Mouse (Mus musculus): ENCODE measurements around the gene Galnt13. TPM values are rescaled to one million over a fixed set of nuclear protein-coding genes. Genes with fewer than 3 reads are reported as not detected.
"Not testable (repeated sequence)": the region's sequence is repeated elsewhere in the genome, so short reads cannot be mapped to it uniquely, and the experiment has no call there.

Gene Galnt13
- polyA plus RNA-seq, 1 experiment from 2014 or later = 12.0 TPM

- Histone ChIP-seq H3K27me3 (no peaks in the 10 kb centered on the region), H3K9me3 (no peaks in the 10 kb centered on the region), H3K36me3 (no peaks in the 10 kb centered on the region), H3K4me3 (no peak overlapping the region), H3K27ac (replicated peaks) (no peak overlapping the region), H3K4me1 (replicated peaks) (no peaks in the 10 kb centered on the region), H3K4me2 (no peak overlapping the region), H3K9ac (no peak overlapping the region)
- no peak for ATAC-seq (ENCODE audit: low read depth)
These were observed 502.0 kb downstream of the Galnt13 start for GRCm38 (mm10) chr2:54938075-54938474.

- Histone ChIP-seq H3K27ac (replicated peaks) (no peak overlapping the region), H3K4me2 (no peak overlapping the region), H3K9me3 (no peaks in the 10 kb centered on the region), H3K27me3 (no peaks in the 10 kb centered on the region), H3K9ac (no peak overlapping the region), H3K4me3 (no peak overlapping the region), H3K36me3 (no peaks in the 10 kb centered on the region), H3K4me1 (replicated peaks) (no peaks in the 10 kb centered on the region)
- no peak for ATAC-seq (ENCODE audit: low read depth)
- WGBS = 80% methylated on average over 1 of the region's 1 CpGs
These were observed 507.3 kb downstream of the Galnt13 start for GRCm38 (mm10) chr2:54943386-54943785.

- Histone ChIP-seq H3K4me1 (replicated peaks) (no peaks in the 10 kb centered on the region), H3K4me3 (no peak overlapping the region), H3K36me3 (no peaks in the 10 kb centered on the region), H3K27me3 (no peaks in the 10 kb centered on the region), H3K9ac (no peak overlapping the region), H3K27ac (replicated peaks) (no peak overlapping the region), H3K9me3 (no peaks in the 10 kb centered on the region), H3K4me2 (no peak overlapping the region)
- 76% methylated on average over 1 of the region's 1 CpGs for WGBS
- no peak for ATAC-seq (ENCODE audit: low read depth)
These were observed 547.7 kb downstream of the Galnt13 start for GRCm38 (mm10) chr2:54983839-54984238.

- H3K27ac ChIP-seq (replicated peaks); H3K4me3 ChIP-seq; H3K4me2 ChIP-seq; H3K27me3 ChIP-seq; H3K36me3 ChIP-seq; H3K4me1 ChIP-seq (replicated peaks); H3K9ac ChIP-seq; H3K9me3 ChIP-seq; ATAC-seq (ENCODE audit: low read depth): not testable (repeated sequence)
- no CpG with 5 or more reads among the region's 5 CpGs for WGBS
These were observed 586.4 kb downstream of the Galnt13 start for GRCm38 (mm10) chr2:55022539-55022938.

GRCm38 (mm10) chr2:55034610-55035009 lies 598.5 kb downstream of the Galnt13 start:
- Histone ChIP-seq H3K4me2 (no peak overlapping the region), H3K4me3 (no peak overlapping the region), H3K27me3 (no peaks in the 10 kb centered on the region), H3K4me1 (replicated peaks) (no peaks in the 10 kb centered on the region), H3K36me3 (no peaks in the 10 kb centered on the region), H3K9me3 (no peaks in the 10 kb centered on the region), H3K9ac (no peak overlapping the region), H3K27ac (replicated peaks) (no peak overlapping the region)
- no peak for ATAC-seq (ENCODE audit: low read depth)
- WGBS = 68% methylated on average over 3 of the region's 3 CpGs

- H3K27ac ChIP-seq (replicated peaks) = no peak overlapping the region
- H3K4me2 ChIP-seq = no peak overlapping the region
- H3K4me1 ChIP-seq (replicated peaks) = no peaks in the 10 kb centered on the region
- H3K4me3 ChIP-seq = no peak overlapping the region
- no peak for ATAC-seq (ENCODE audit: low read depth)
- no peak overlapping the region for H3K9ac ChIP-seq
- H3K36me3 ChIP-seq = no peaks in the 10 kb centered on the region
- no peaks in the 10 kb centered on the region for H3K9me3 ChIP-seq
- H3K27me3 ChIP-seq = no peaks in the 10 kb centered on the region
- 69% methylated on average over 7 of the region's 7 CpGs for WGBS
These were observed 629.6 kb downstream of the Galnt13 start for GRCm38 (mm10) chr2:55065469-55066315.

GRCm38 (mm10) chr2:55085580-55085979 lies 649.5 kb downstream of the Galnt13 start:
- WGBS = 98% methylated on average over 2 of the region's 2 CpGs
- Histone ChIP-seq H3K4me3 (no peak overlapping the region), H3K4me1 (replicated peaks) (no peaks in the 10 kb centered on the region), H3K27me3 (no peaks in the 10 kb centered on the region), H3K27ac (replicated peaks) (no peak overlapping the region), H3K4me2 (no peak overlapping the region), H3K9ac (no peak overlapping the region), H3K9me3 (no peaks in the 10 kb centered on the region), H3K36me3 (no peaks in the 10 kb centered on the region)
- no peak for ATAC-seq (ENCODE audit: low read depth)

- no peak overlapping the region for H3K4me2 ChIP-seq
- no peak overlapping the region for H3K4me3 ChIP-seq
- no peak for ATAC-seq (ENCODE audit: low read depth)
- H3K4me1 ChIP-seq (replicated peaks) = peaks cover 5% of the 10 kb centered on the region
- H3K9me3 ChIP-seq = no peaks in the 10 kb centered on the region
- H3K27me3 ChIP-seq = no peaks in the 10 kb centered on the region
- no peak overlapping the region for H3K27ac ChIP-seq (replicated peaks)
- WGBS = 100% methylated on average over 1 of the region's 1 CpGs
- H3K36me3 ChIP-seq = no peaks in the 10 kb centered on the region
- H3K9ac ChIP-seq = no peak overlapping the region
These were observed 651.9 kb downstream of the Galnt13 start for GRCm38 (mm10) chr2:55088034-55088433.

GRCm38 (mm10) chr2:55090332-55090731 lies 654.2 kb downstream of the Galnt13 start:
- no peak overlapping the region for H3K4me3 ChIP-seq

GRCm38 (mm10) chr2:55091495-55091894 lies 655.4 kb downstream of the Galnt13 start:
- Histone ChIP-seq H3K9me3 (no peaks in the 10 kb centered on the region), H3K4me2 (no peak overlapping the region), H3K4me1 (replicated peaks) (peaks cover 5% of the 10 kb centered on the region), H3K4me3 (no peak overlapping the region), H3K9ac (no peak overlapping the region), H3K27ac (replicated peaks) (no peak overlapping the region), H3K27me3 (no peaks in the 10 kb centered on the region), H3K36me3 (no peaks in the 10 kb centered on the region)
- ATAC-seq (ENCODE audit: low read depth) = peak; percentile 72
- WGBS = 13% methylated on average over 4 of the region's 4 CpGs

More at GRCm38 (mm10) chr2:55090332-55090731, 654.2 kb downstream of the Galnt13 start:
- ATAC-seq (ENCODE audit: low read depth) = no peak
- no peaks in the 10 kb centered on the region for H3K36me3 ChIP-seq
- no peak overlapping the region for H3K27ac ChIP-seq (replicated peaks)
- H3K27me3 ChIP-seq = no peaks in the 10 kb centered on the region
- 19% methylated on average over 3 of the region's 3 CpGs for WGBS
- H3K4me1 ChIP-seq (replicated peaks) = peaks cover 5% of the 10 kb centered on the region
- no peak overlapping the region for H3K4me2 ChIP-seq
- H3K9me3 ChIP-seq = no peaks in the 10 kb centered on the region
- H3K9ac ChIP-seq = no peak overlapping the region

GRCm38 (mm10) chr2:55099100-55099499 lies 663.0 kb downstream of the Galnt13 start:
- Histone ChIP-seq H3K27me3 (no peaks in the 10 kb centered on the region), H3K4me2 (no peak overlapping the region), H3K36me3 (no peaks in the 10 kb centered on the region), H3K9ac (no peak overlapping the region), H3K27ac (replicated peaks) (no peak overlapping the region), H3K4me1 (replicated peaks) (no peaks in the 10 kb centered on the region), H3K4me3 (no peak overlapping the region), H3K9me3 (no peaks in the 10 kb centered on the region)
- no peak for ATAC-seq (ENCODE audit: low read depth)
- WGBS = 78% methylated on average over 1 of the region's 1 CpGs

GRCm38 (mm10) chr2:55101279-55101678 lies 665.2 kb downstream of the Galnt13 start:
- Histone ChIP-seq H3K4me1 (replicated peaks) (no peaks in the 10 kb centered on the region), H3K36me3 (no peaks in the 10 kb centered on the region), H3K9ac (no peak overlapping the region), H3K4me2 (no peak overlapping the region), H3K9me3 (no peaks in the 10 kb centered on the region), H3K27me3 (no peaks in the 10 kb centered on the region), H3K27ac (replicated peaks) (no peak overlapping the region), H3K4me3 (no peak overlapping the region)
- 66% methylated on average over 5 of the region's 5 CpGs for WGBS
- no peak for ATAC-seq (ENCODE audit: low read depth)

- Histone ChIP-seq H3K9ac (no peak overlapping the region), H3K27me3 (no peaks in the 10 kb centered on the region), H3K4me3 (no peak overlapping the region), H3K36me3 (no peaks in the 10 kb centered on the region), H3K9me3 (no peaks in the 10 kb centered on the region), H3K4me2 (no peak overlapping the region), H3K4me1 (replicated peaks) (no peaks in the 10 kb centered on the region), H3K27ac (replicated peaks) (no peak overlapping the region)
- no peak for ATAC-seq (ENCODE audit: low read depth)
- 94% methylated on average over 5 of the region's 5 CpGs for WGBS
These were observed 667.4 kb downstream of the Galnt13 start for GRCm38 (mm10) chr2:55103521-55103920.
